Mouse (Mus musculus) heart, embryonic 12.5 days (tissue): ENCODE measurements at regions not wholly inside any gene's neighbourhood (a gene's known extent, or its start where the extent isn't known, plus 50 kb on each side); places are given as distances from the start of the nearest gene placed in this dataset.
A peak's percentile ranks its signal among the peaks of the same experiment; 100 is the strongest.
"Not testable (repeated sequence)": the region's sequence is repeated elsewhere in the genome, so short reads cannot be mapped to it uniquely, and the experiment has no call there.

Experiments
- ATAC-seq: fragments of 200-750 bp; cut with Nextera tagmentation; 2 replicates; pipeline ENCODE4 v1.8.0; 2017; ENCODE audit warnings: moderate TSS enrichment, moderate library complexity; ENCODE audit not compliant: insufficient number of reproducible peaks, low FRiP score
- H3K27ac ChIP-seq: fragments of 300-500 bp; sonication (generic); 2 replicates; pipeline ENCODE4 v1.5.1; 2016; ENCODE audit warnings: mild to moderate bottlenecking, moderate library complexity; ENCODE audit not compliant: poor library complexity, severe bottlenecking
- H3K27me3 ChIP-seq: fragments of 300-500 bp; sonication (generic); replicated peaks from 2 replicates; pipeline ENCODE4 v1.6.1; 2016; ENCODE audit warnings: mild to moderate bottlenecking, moderate library complexity
- H3K36me3 ChIP-seq: fragments of 300-500 bp; sonication (generic); 2 replicates; pipeline ENCODE4 v1.6.1; 2016; ENCODE audit warnings: mild to moderate bottlenecking, moderate library complexity
- H3K4me1 ChIP-seq: fragments of 300-500 bp; sonication (generic); replicated peaks from 2 replicates; pipeline ENCODE4 v1.6.1; 2016; ENCODE audit warnings: mild to moderate bottlenecking
- H3K4me2 ChIP-seq: fragments of 300-500 bp; sonication (generic); 2 replicates; pipeline ENCODE4 v1.6.1; 2016; ENCODE audit warnings: mild to moderate bottlenecking, moderate library complexity
- H3K4me3 ChIP-seq: fragments of 300-500 bp; sonication (generic); 2 replicates; pipeline ENCODE4 v1.5.1; 2016; ENCODE audit warnings: mild to moderate bottlenecking
- H3K9ac ChIP-seq: fragments of 300-500 bp; sonication (generic); 2 replicates; pipeline ENCODE4 v1.6.1; 2016; ENCODE audit warnings: mild to moderate bottlenecking, moderate library complexity
- H3K9me3 ChIP-seq: fragments of 300-500 bp; sonication (generic); replicated peaks from 2 replicates; pipeline ENCODE4 v1.6.1; 2016; ENCODE audit warnings: mild to moderate bottlenecking, moderate library complexity
- WGBS: fragments of 180-500 bp; shearing (Covaris S2); methylation state at CpG from one replicate; pipeline ENCODE4 v1.1.7; 2016; 5-methylcytosine and 5-hydroxymethylcytosine counted together

GRCm38 (mm10) chr14:120803739-120804138 is 107.3 kb upstream of the Ipo5 start:
- ATAC-seq, result no peak
- 9% methylated on average over 12 of the region's 12 CpGs for WGBS
- no peaks in the 10 kb centered on the region for H3K27me3 ChIP-seq
- no peak overlapping the region for H3K27ac ChIP-seq
- peaks cover 6% of the 10 kb centered on the region; the same call in 1 of the 2 replicates for H3K4me1 ChIP-seq
- 0 out of 2 replicates have a peak, but pooled peaks cover 3% of the 10 kb centered on the region for H3K9me3 ChIP-seq
- 0 out of 2 replicates have a peak overlapping the region, but pooled peaks have one; percentile 15 for H3K9ac ChIP-seq
- H3K36me3 ChIP-seq, result no peaks in the 10 kb centered on the region
- H3K4me2 ChIP-seq, result peak overlapping the region; percentile 59
- H3K4me3 ChIP-seq, result 0 out of 2 replicates have a peak overlapping the region, but pooled peaks have one; percentile 9

- 31% methylated on average over 7 of the region's 7 CpGs for WGBS
- ATAC-seq, result no peak
- Histone ChIP-seq H3K4me1 (peaks cover 6% of the 10 kb centered on the region; the same call in 1 of the 2 replicates), H3K9ac (no peak overlapping the region), H3K27ac (no peak overlapping the region), H3K4me3 (no peak overlapping the region), H3K27me3 (no peaks in the 10 kb centered on the region), H3K4me2 (peak overlapping the region; percentile 59), H3K9me3 (0 out of 2 replicates have a peak, but pooled peaks cover 3% of the 10 kb centered on the region), H3K36me3 (no peaks in the 10 kb centered on the region)
Measured at GRCm38 (mm10) chr14:120804183-120804848, 106.7 kb upstream of the Ipo5 start.

- WGBS, result 70% methylated on average over 6 of the region's 6 CpGs
- Histone ChIP-seq H3K4me2 (no peak overlapping the region), H3K36me3 (no peaks in the 10 kb centered on the region), H3K27me3 (no peaks in the 10 kb centered on the region), H3K4me3 (no peak overlapping the region), H3K4me1 (peaks cover 6% of the 10 kb centered on the region; the same call in 1 of the 2 replicates), H3K9ac (no peak overlapping the region), H3K9me3 (0 out of 2 replicates have a peak, but pooled peaks cover 3% of the 10 kb centered on the region), H3K27ac (no peak overlapping the region)
- no peak for ATAC-seq
Measured at GRCm38 (mm10) chr14:120805137-120805536, 105.9 kb upstream of the Ipo5 start.

GRCm38 (mm10) chr14:120805816-120806552 is 105.0 kb upstream of the Ipo5 start:
- not testable (repeated sequence) for H3K27ac ChIP-seq, H3K4me1 ChIP-seq, H3K4me3 ChIP-seq, H3K27me3 ChIP-seq, H3K9ac ChIP-seq, H3K36me3 ChIP-seq, H3K9me3 ChIP-seq
- 0 out of 2 replicates have a peak overlapping the region, but pooled peaks have one; percentile 25 for H3K4me2 ChIP-seq
- WGBS, result 40% methylated on average over 12 of the region's 12 CpGs
- ATAC-seq, result peak; percentile 29; the same call in 1 of the 2 replicates

GRCm38 (mm10) chr14:120806553-120806893 is 104.5 kb upstream of the Ipo5 start:
- Histone ChIP-seq H3K27ac (no peak overlapping the region), H3K27me3 (no peaks in the 10 kb centered on the region), H3K9ac (no peak overlapping the region), H3K4me3 (no peak overlapping the region), H3K9me3 (0 out of 2 replicates have a peak, but pooled peaks cover 3% of the 10 kb centered on the region), H3K4me1 (peaks cover 6% of the 10 kb centered on the region; the same call in 1 of the 2 replicates), H3K4me2 (0 out of 2 replicates have a peak overlapping the region, but pooled peaks have one; percentile 25), H3K36me3 (no peaks in the 10 kb centered on the region)
- peak; percentile 48 for ATAC-seq
- WGBS, result 49% methylated on average over 6 of the region's 10 CpGs

GRCm38 (mm10) chr14:120809321-120809720 is 101.7 kb upstream of the Ipo5 start:
- Histone ChIP-seq H3K4me2 (no peak overlapping the region), H3K9ac (no peak overlapping the region), H3K36me3 (no peaks in the 10 kb centered on the region), H3K27ac (no peak overlapping the region), H3K4me1 (0 out of 2 replicates have a peak, but pooled peaks cover 1% of the 10 kb centered on the region), H3K4me3 (no peak overlapping the region), H3K9me3 (0 out of 2 replicates have a peak, but pooled peaks cover 3% of the 10 kb centered on the region), H3K27me3 (no peaks in the 10 kb centered on the region)
- ATAC-seq, result no peak
- 81% methylated on average over 6 of the region's 6 CpGs for WGBS

- Histone ChIP-seq H3K9me3 (no peaks in the 10 kb centered on the region), H3K4me2 (no peak overlapping the region), H3K9ac (no peak overlapping the region), H3K27ac (no peak overlapping the region), H3K36me3 (no peaks in the 10 kb centered on the region), H3K4me1 (no peaks in the 10 kb centered on the region), H3K27me3 (no peaks in the 10 kb centered on the region), H3K4me3 (no peak overlapping the region)
- ATAC-seq, result no peak
- 81% methylated on average over 9 of the region's 9 CpGs for WGBS
Measured at GRCm38 (mm10) chr14:120813938-120814337, 97.1 kb upstream of the Ipo5 start.

- ATAC-seq, H3K4me2 ChIP-seq, H3K4me3 ChIP-seq, H3K36me3 ChIP-seq, H3K27ac ChIP-seq, H3K4me1 ChIP-seq, H3K9ac ChIP-seq, H3K9me3 ChIP-seq, H3K27me3 ChIP-seq: not testable (repeated sequence)
- 74% methylated on average over 3 of the region's 3 CpGs for WGBS
Measured at GRCm38 (mm10) chr14:120815126-120815525, 95.9 kb upstream of the Ipo5 start.

- H3K27ac ChIP-seq, result no peak overlapping the region
- H3K36me3 ChIP-seq, result no peaks in the 10 kb centered on the region
- no peaks in the 10 kb centered on the region for H3K27me3 ChIP-seq
- ATAC-seq, result no peak
- H3K4me1 ChIP-seq, result no peaks in the 10 kb centered on the region
- no peak overlapping the region for H3K9ac ChIP-seq
- no peak overlapping the region for H3K4me2 ChIP-seq
- no peaks in the 10 kb centered on the region for H3K9me3 ChIP-seq
- H3K4me3 ChIP-seq, result no peak overlapping the region
- WGBS, result 85% methylated on average over 2 of the region's 2 CpGs
Measured at GRCm38 (mm10) chr14:120816529-120816928, 94.5 kb upstream of the Ipo5 start.

- Histone ChIP-seq H3K4me2 (no peak overlapping the region), H3K4me1 (no peaks in the 10 kb centered on the region), H3K27ac (no peak overlapping the region), H3K9me3 (no peaks in the 10 kb centered on the region), H3K36me3 (no peaks in the 10 kb centered on the region), H3K9ac (no peak overlapping the region), H3K27me3 (no peaks in the 10 kb centered on the region), H3K4me3 (no peak overlapping the region)
- no peak for ATAC-seq
- 76% methylated on average over 4 of the region's 4 CpGs for WGBS
Measured at GRCm38 (mm10) chr14:120826187-120826586, 84.8 kb upstream of the Ipo5 start.

- not testable (repeated sequence) for H3K9ac ChIP-seq, H3K4me3 ChIP-seq, H3K27me3 ChIP-seq, H3K9me3 ChIP-seq, ATAC-seq, H3K36me3 ChIP-seq, H3K4me2 ChIP-seq, H3K27ac ChIP-seq
- 24% methylated on average over 20 of the region's 20 CpGs for WGBS
- peaks cover 15% of the 10 kb centered on the region for H3K4me1 ChIP-seq
Measured at GRCm38 (mm10) chr14:120830389-120830835, 80.6 kb upstream of the Ipo5 start.
